Mouse (Mus musculus) forebrain, embryonic 10.5 days (tissue): ENCODE results near the gene Gm42517. TPM values are rescaled to one million over a fixed set of nuclear protein-coding genes. Genes with fewer than 3 reads are reported as not detected.

Source experiments
- DNase-seq: peaks from one replicate; pipeline ENCODE4 v3.0.0-alpha.2; 2017; ENCODE audit warnings: low spot score; ENCODE audit errors: extremely low spot score
- H3K27ac ChIP-seq: fragments of 300-500 bp; sonication (generic); 2 replicates; pipeline ENCODE4 v1.5.1; 2016; ENCODE audit warnings: mild to moderate bottlenecking
- H3K27me3 ChIP-seq: fragments of 300-500 bp; sonication (generic); 2 replicates; pipeline ENCODE4 v1.6.1; 2016; ENCODE audit warnings: mild to moderate bottlenecking; ENCODE audit not compliant: poor library complexity, severe bottlenecking
- H3K36me3 ChIP-seq: fragments of 300-500 bp; sonication (generic); replicated peaks from 2 replicates; pipeline ENCODE4 v1.6.1; 2016; ENCODE audit warnings: mild to moderate bottlenecking, moderate library complexity
- H3K4me1 ChIP-seq: fragments of 300-500 bp; sonication (generic); 2 replicates; pipeline ENCODE4 v1.6.1; 2016
- H3K4me3 ChIP-seq: fragments of 300-500 bp; sonication (generic); 2 replicates; pipeline ENCODE4 v1.5.1; 2016; ENCODE audit warnings: mild to moderate bottlenecking, moderate library complexity
- H3K9me3 ChIP-seq: fragments of 300-500 bp; sonication (generic); 2 replicates; pipeline ENCODE4 v1.6.1; 2016; ENCODE audit warnings: mild to moderate bottlenecking, moderate library complexity
- WGBS: fragments of 180-500 bp; shearing (Covaris S2); methylation state at CpG from one replicate; pipeline ENCODE4 v1.1.7; 2016; 5-methylcytosine and 5-hydroxymethylcytosine counted together
- polyA plus RNA-seq: library from polyadenylated mRNA; unstranded; fragments of >200 nt; fragmentation: Nextera tagmentation; extraction: Ambion mirVana; gene quantifications from 2 replicates; pipeline ENCODE4 v1.2.1, GENCODE M21; 2016

The Gm42517 gene
- polyA plus RNA-seq, 1 experiment from 2014 or later, result not detected

- 88% methylated on average over 4 of the region's 4 CpGs for WGBS
- Histone ChIP-seq H3K9me3 (no peaks in the 10 kb centered on the region), H3K4me3 (no peak overlapping the region), H3K27ac (no peak overlapping the region), H3K27me3 (no peaks in the 10 kb centered on the region), H3K36me3 (peaks cover 48% of the 10 kb centered on the region), H3K4me1 (no peaks in the 10 kb centered on the region)
- no peak for DNase-seq
Measured at GRCm38 (mm10) chr5:108343680-108344170, 24.0 kb downstream of the Gm42517 start.

GRCm38 (mm10) chr5:108338049-108338448, 29.7 kb downstream of the Gm42517 start:
- Histone ChIP-seq H3K4me3 (no peak overlapping the region), H3K4me1 (no peaks in the 10 kb centered on the region), H3K27ac (no peak overlapping the region), H3K36me3 (peaks cover 52% of the 10 kb centered on the region), H3K27me3 (no peaks in the 10 kb centered on the region), H3K9me3 (no peaks in the 10 kb centered on the region)
- WGBS, result 87% methylated on average over 3 of the region's 3 CpGs
- DNase-seq, result no peak

- DNase-seq, result no peak
- WGBS, result 85% methylated on average over 4 of the region's 4 CpGs
- Histone ChIP-seq H3K27ac (no peak overlapping the region), H3K4me3 (no peak overlapping the region), H3K27me3 (no peaks in the 10 kb centered on the region), H3K36me3 (peaks cover 58% of the 10 kb centered on the region), H3K9me3 (no peaks in the 10 kb centered on the region), H3K4me1 (no peaks in the 10 kb centered on the region)
Measured at GRCm38 (mm10) chr5:108337385-108337784, 30.3 kb downstream of the Gm42517 start.

- 97% methylated on average over 1 of the region's 1 CpGs for WGBS
- Histone ChIP-seq H3K4me1 (no peaks in the 10 kb centered on the region), H3K9me3 (no peaks in the 10 kb centered on the region), H3K4me3 (no peak overlapping the region), H3K27ac (no peak overlapping the region), H3K36me3 (peaks cover 59% of the 10 kb centered on the region), H3K27me3 (no peaks in the 10 kb centered on the region)
- DNase-seq, result no peak
Measured at GRCm38 (mm10) chr5:108331051-108331450, 36.7 kb downstream of the Gm42517 start.

Other genes with a start within 250 kb of the Gm42517 start
- 30.6 and 38.4 TPM in 2 replicates for gene Tmed5, start 235.3 kb downstream of the Gm42517 start, polyA plus RNA-seq
- 14.3 and 15.8 TPM in 2 replicates for gene Ccdc18, start 235.0 kb downstream of the Gm42517 start, polyA plus RNA-seq
- gene Dr1, start 99.0 kb downstream of the Gm42517 start, polyA plus RNA-seq, result 51.2 and 51.5 TPM in 2 replicates
- 7.9 and 8.9 TPM in 2 replicates for gene Pigg, start 55.3 kb downstream of the Gm42517 start, polyA plus RNA-seq
- 0.20 TPM in 1 of 2 replicates, not detected in the other for gene Pde6b, start 20.5 kb upstream of the Gm42517 start, polyA plus RNA-seq
- gene Atp5k, start 66.5 kb upstream of the Gm42517 start, polyA plus RNA-seq, result 391 and 392 TPM in 2 replicates
- gene Mfsd7a, start 81.0 kb upstream of the Gm42517 start, polyA plus RNA-seq, result 0.24 TPM in 1 of 2 replicates, not detected in the other
- gene Pcgf3, start 93.3 kb upstream of the Gm42517 start, polyA plus RNA-seq, result 20.0 and 21.1 TPM in 2 replicates
- gene Cplx1, start 182.1 kb upstream of the Gm42517 start, polyA plus RNA-seq, result 2.6 and 2.7 TPM in 2 replicates